Mouse (Mus musculus) bone marrow, adult 2 months (tissue): ENCODE data around the gene Camkmt.

Experiments used
- CTCF ChIP-seq: fragments of 200-500 bp; IDR thresholded peaks from 2 replicates; pipeline ENCODE4 v1.5.1; 2011; ENCODE audit warnings: low read length, control low read depth; ENCODE audit not compliant: control insufficient read depth, insufficient read depth
- POLR2A ChIP-seq: fragments of 200-500 bp; IDR thresholded peaks from 2 replicates; pipeline ENCODE4 v1.6.1; 2011; ENCODE audit warnings: low read depth, mild to moderate bottlenecking, control low read depth, low read length, borderline replicate concordance; ENCODE audit not compliant: control insufficient read depth

GRCm38 (mm10) chr17:85374834-85375176 lies 284.5 kb downstream of the Camkmt start:
- TF ChIP-seq CTCF (no peak), POLR2A (no peak)
